ENCODE assay signal across 7 mouse cellular contexts in the genomic region with DNA sequence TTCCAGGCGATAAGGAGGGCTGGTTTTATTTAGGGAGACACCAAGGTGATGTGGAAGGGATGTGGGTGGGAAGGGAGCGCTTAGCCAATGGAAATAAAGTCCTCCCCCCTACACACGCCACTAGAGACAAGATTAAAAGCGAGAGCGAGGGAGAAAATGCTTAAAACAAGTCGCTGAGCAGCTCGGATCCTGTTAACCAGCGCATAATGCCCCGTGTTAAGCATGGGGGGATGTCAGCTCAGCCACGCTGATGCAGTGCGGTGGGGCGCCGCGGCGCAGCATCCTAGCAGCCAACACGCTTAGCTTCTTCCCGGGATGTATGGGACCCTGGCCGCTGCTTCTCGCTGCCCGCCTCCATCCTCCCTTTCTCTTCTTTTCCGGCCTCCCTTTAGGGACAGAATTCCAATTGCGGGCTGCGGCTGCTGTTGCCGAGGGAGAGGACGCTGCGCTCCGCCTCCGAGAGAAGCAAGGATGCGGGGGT. TPM values are rescaled to one million over a fixed set of nuclear protein-coding genes. Genes with fewer than 3 reads are reported as not detected.
A peak's percentile ranks its signal among the peaks of the same experiment; 100 is the strongest.
DNase-seq lines count a peak whose midpoint lies in the region; TF ChIP-seq lines count a peak whose summit lies in the region.

Gene Asic2 (minus strand): TSS at position 57 of the 481 bp plus-strand sequence.

- no peaks in the 10 kb centered on the region for H3K36me3 ChIP-seq in forebrain, embryonic 10.5 days (replicated peaks)
- H3K36me3 ChIP-seq in kidney, adult 2 months (ENCODE audit: control insufficient read depth, insufficient read depth, low read length) = no peaks in the 10 kb centered on the region

- no peak for TF ChIP-seq CTCF in cortical plate, adult 2 months (IDR thresholded peaks at IDR 0.05; ENCODE audit: extremely low read depth, insufficient read depth, low read length)
- no peak for TF ChIP-seq CTCF in kidney, adult 2 months (conservative IDR thresholded peaks at IDR 0.05; ENCODE audit: insufficient read depth, insufficient read length, low read depth, low read length)

- peaks cover 65% of the 10 kb centered on the region for H3K27me3 ChIP-seq in forebrain, embryonic 10.5 days (ENCODE audit: poor library complexity, severe bottlenecking)
- no peaks in the 10 kb centered on the region for H3K27me3 ChIP-seq in kidney, adult 2 months (replicated peaks; ENCODE audit: control insufficient read depth, insufficient read depth, low read length)

- under 1% methylated on average over 29 of the region's 29 CpGs for WGBS in forebrain, embryonic 10.5 days
- WGBS in kidney, adult 2 months = 2% methylated on average over 29 of the region's 29 CpGs

- intact Hi-C loops in gastrocnemius, postnatal 14 days (cut with DNase I; ENCODE audit: low total_unique reads) = no loop called here

- TF ChIP-seq POLR2A in cortical plate, adult 2 months (IDR thresholded peaks at IDR 0.05; ENCODE audit: extremely low read depth, insufficient read depth, low read length) = peak; percentile 94
- no peak for TF ChIP-seq POLR2A in kidney, adult 2 months (IDR thresholded peaks at IDR 0.05; ENCODE audit: low read depth, low read length)

- no peaks in the 10 kb centered on the region; the same call in 1 of the 2 replicates for H3K4me1 ChIP-seq in cortical plate, adult 2 months (ENCODE audit: control insufficient read depth, insufficient read depth, low read length)
- peaks cover 47% of the 10 kb centered on the region for H3K4me1 ChIP-seq in forebrain, embryonic 10.5 days
- no peaks in the 10 kb centered on the region for H3K4me1 ChIP-seq in kidney, adult 2 months (ENCODE audit: control insufficient read depth, insufficient read depth, low read length)

- no peaks in the 10 kb centered on the region for H3K9me3 ChIP-seq in forebrain, embryonic 10.5 days

- H3K27ac ChIP-seq in cortical plate, adult 2 months (ENCODE audit: insufficient read depth, low read length) = peak within 1 kb of the TSS; percentile 75
- peak within 1 kb of the TSS; percentile 45; the same call in 1 of the 2 replicates for H3K27ac ChIP-seq in forebrain, embryonic 10.5 days
- no peak within 1 kb of the TSS for H3K27ac ChIP-seq in kidney, adult 2 months (ENCODE audit: insufficient read depth, low read depth, low read length)

- DNase-seq in forebrain, embryonic 10.5 days (ENCODE audit: extremely low spot score, low spot score) = peak; percentile 29
- DNase-seq in layer of hippocampus, postnatal 25 days (ENCODE audit: extremely low spot score in 1 of 2, low spot score in 1 of 2) = peak; percentile 36 to 39
- peak; percentile 30 for DNase-seq in neural tube, embryonic 10.5 days (ENCODE audit: extremely low spot score, low spot score)
- DNase-seq in gastrocnemius, postnatal 14 days = no peak
- DNase-seq in kidney, adult 2 months = no peak
- DNase-seq in lung, postnatal 4 days = no peak

- peak within 1 kb of the TSS; percentile 90 for H3K4me3 ChIP-seq in cortical plate, adult 2 months (ENCODE audit: insufficient read depth, low read length)
- peak within 1 kb of the TSS; percentile 51 for H3K4me3 ChIP-seq in forebrain, embryonic 10.5 days
- H3K4me3 ChIP-seq in kidney, adult 2 months (ENCODE audit: insufficient read depth, low read depth, low read length) = no peak within 1 kb of the TSS

RNA-seq across cellular contexts. Expression of gene Asic2, which starts in this region (rescaled TPM):
- polyA plus RNA-seq in cortical plate, adult 2 months (2012; rRNA removed) = 51.8 and 53.6 TPM in 2 replicates
- 0.43 and 0.51 TPM in 2 replicates for polyA plus RNA-seq in forebrain, embryonic 10.5 days (2016; fragmentation: Nextera tagmentation; extraction: Ambion mirVana)
- total RNA-seq in layer of hippocampus, postnatal 25 days (2021) = 10 to 100 TPM; 58.4 to 61.0 TPM
- under 1 TPM in 1 of 2 experiments, not detected in 1; 0.06 TPM for total RNA-seq in gastrocnemius, postnatal 14 days (2021)
- 0.75 and 1.1 TPM in 2 replicates for polyA plus RNA-seq in kidney, adult 2 months (2012; rRNA removed)

Comparison
In these comparisons a context has a peak if more than half of its experiments do, and no peak if none do; other contexts are left out.
1. RNA of gene Asic2 (total RNA-seq): 58.4 to 61.0 TPM in layer of hippocampus, postnatal 25 days; 0.06 TPM in gastrocnemius, postnatal 14 days; every median in the first group is over 10 times any median in the second.
2. RNA of gene Asic2 (polyA plus RNA-seq): 51.8 to 53.6 TPM in cortical plate, adult 2 months; 0.75 to 1.1 TPM in kidney, adult 2 months and 0.43 to 0.51 TPM in forebrain, embryonic 10.5 days; every median in the first group is over 10 times any median in the second.
3. Peak in DNase-seq, H3K4me3 ChIP-seq and H3K27ac ChIP-seq in forebrain, embryonic 10.5 days; RNA of the gene not detected or under 1 TPM.
4. DNase-seq: peak in layer of hippocampus, postnatal 25 days (2 of 2) and neural tube, embryonic 10.5 days (single experiment); none in gastrocnemius, postnatal 14 days (single experiment), kidney, adult 2 months (single experiment) and lung, postnatal 4 days (0 of 2).